In genomic region chr6:136050346-136050745, GRCm38 (mm10) we compare ENCODE assay signal across 20 mouse cellular contexts.
DNase-seq lines count a peak whose midpoint lies in the region; ATAC-seq and TF ChIP-seq lines count a peak whose summit lies in the region.
"Had no signal": no experiment of that assay in that cellular context is flagged by ENCODE, and none has a peak within 500 bp of the region (broad histone marks: within the 10 kb centered on the region; RNA-seq: fewer than 3 reads in every experiment).

No protein-coding gene starts in this region.

- H3K9me3 ChIP-seq in heart, embryonic 16.5 days (replicated peaks; ENCODE audit: control insufficient read depth, low read length) = no peaks in the 10 kb centered on the region
- no peaks in the 10 kb centered on the region for H3K9me3 ChIP-seq in heart, embryonic 12.5 days (replicated peaks)
- H3K9me3 ChIP-seq in hindbrain, postnatal 0 days (ENCODE audit: low read length) = no peaks in the 10 kb centered on the region
- H3K9me3 ChIP-seq in hindbrain, embryonic 11.5 days (ENCODE audit: control insufficient read depth, low read length) = no peaks in the 10 kb centered on the region
- H3K9me3 ChIP-seq: embryonic facial prominence, embryonic 10.5 days; heart, embryonic 15.5 days; hindbrain, embryonic 13.5 days had no signal

- H3K36me3 ChIP-seq in heart, embryonic 16.5 days (ENCODE audit: control insufficient read depth, insufficient read depth) = no peaks in the 10 kb centered on the region
- no peaks in the 10 kb centered on the region for H3K36me3 ChIP-seq in heart, embryonic 12.5 days
- H3K36me3 ChIP-seq in hindbrain, postnatal 0 days (ENCODE audit: insufficient read depth, low read length) = no peaks in the 10 kb centered on the region
- no peaks in the 10 kb centered on the region for H3K36me3 ChIP-seq in hindbrain, embryonic 11.5 days (ENCODE audit: control insufficient read depth, insufficient read depth, low read length)
- H3K36me3 ChIP-seq: embryonic facial prominence, embryonic 10.5 days; heart, embryonic 15.5 days; hindbrain, embryonic 13.5 days had no signal

- no peak overlapping the region for H3K4me3 ChIP-seq in heart, embryonic 16.5 days (ENCODE audit: low read length)
- no peak overlapping the region for H3K4me3 ChIP-seq in heart, embryonic 12.5 days
- H3K4me3 ChIP-seq in hindbrain, postnatal 0 days (ENCODE audit: low read length) = no peak overlapping the region
- no peak overlapping the region for H3K4me3 ChIP-seq in hindbrain, embryonic 11.5 days (ENCODE audit: low read depth, low read length)
- H3K4me3 ChIP-seq: embryonic facial prominence, embryonic 10.5 days; heart, embryonic 15.5 days; hindbrain, embryonic 13.5 days had no signal

- no peaks in the 10 kb centered on the region for H3K27me3 ChIP-seq in heart, embryonic 16.5 days (ENCODE audit: control insufficient read depth, insufficient read depth, low read length)
- H3K27me3 ChIP-seq in heart, embryonic 12.5 days (replicated peaks) = no peaks in the 10 kb centered on the region
- no peaks in the 10 kb centered on the region for H3K27me3 ChIP-seq in hindbrain, postnatal 0 days (ENCODE audit: insufficient read depth, low read length)
- H3K27me3 ChIP-seq in hindbrain, embryonic 11.5 days (ENCODE audit: control insufficient read depth, insufficient read depth, low read length) = no peaks in the 10 kb centered on the region
- H3K27me3 ChIP-seq: heart, embryonic 15.5 days; hindbrain, embryonic 13.5 days had no signal

- H3K9ac ChIP-seq in heart, embryonic 16.5 days (ENCODE audit: low read length) = no peak overlapping the region
- no peak overlapping the region for H3K9ac ChIP-seq in heart, embryonic 12.5 days
- no peak overlapping the region for H3K9ac ChIP-seq in hindbrain, postnatal 0 days (replicated peaks; ENCODE audit: low read length)
- no peak overlapping the region for H3K9ac ChIP-seq in hindbrain, embryonic 11.5 days (ENCODE audit: low read depth, low read length)
- H3K9ac ChIP-seq: forebrain, postnatal 0 days; heart, embryonic 15.5 days; hindbrain, embryonic 13.5 days had no signal

- no peaks in the 10 kb centered on the region for H3K4me1 ChIP-seq in heart, embryonic 16.5 days (ENCODE audit: control insufficient read depth, insufficient read depth, low read length)
- no peaks in the 10 kb centered on the region for H3K4me1 ChIP-seq in heart, embryonic 12.5 days (replicated peaks)
- H3K4me1 ChIP-seq in hindbrain, postnatal 0 days (ENCODE audit: insufficient read depth, low read length) = no peaks in the 10 kb centered on the region
- H3K4me1 ChIP-seq in hindbrain, embryonic 11.5 days (replicated peaks; ENCODE audit: control insufficient read depth, insufficient read depth, low read length) = no peaks in the 10 kb centered on the region
- H3K4me1 ChIP-seq: embryonic facial prominence, embryonic 10.5 days; heart, embryonic 15.5 days had no signal

- peak; percentile 41 to 46 for DNase-seq in cerebellum, postnatal 14 days
- DNase-seq in cerebellum, postnatal 4 days (ENCODE audit: low spot score in 2 of 2) = no peak
- DNase-seq in hindbrain, postnatal 0 days (ENCODE audit: low spot score) = peak; percentile 35
- no peak for DNase-seq in hindbrain, embryonic 11.5 days (ENCODE audit: low spot score)
- peak; percentile 35 for DNase-seq in brain, adult 2 months (ENCODE audit: low read depth, low spot score)
- DNase-seq in thymus, postnatal 36 days = no peak
- DNase-seq: adrenal gland, postnatal 14 days; cerebellum, adult 8-10 months; cerebellum, postnatal 36 days; forebrain, postnatal 0 days; gastrocnemius, postnatal 14 days; heart, postnatal 36 days; kidney, adult 11 months; kidney, adult 9 months had no signal

- 35% methylated on average over 4 of the region's 4 CpGs for WGBS in heart, embryonic 16.5 days
- 32% methylated on average over 4 of the region's 4 CpGs for WGBS in heart, embryonic 12.5 days
- WGBS in hindbrain, postnatal 0 days = 50% methylated on average over 4 of the region's 4 CpGs
- 80% methylated on average over 4 of the region's 4 CpGs for WGBS in hindbrain, embryonic 11.5 days

- TF ChIP-seq CTCF in hindbrain, postnatal 0 days (IDR thresholded peaks at IDR 0.05; ENCODE audit: low read depth) = no peak

- no peak overlapping the region for H3K27ac ChIP-seq in heart, embryonic 16.5 days (ENCODE audit: low read length)
- H3K27ac ChIP-seq in heart, embryonic 12.5 days (ENCODE audit: poor library complexity, severe bottlenecking) = no peak overlapping the region
- no peak overlapping the region for H3K27ac ChIP-seq in hindbrain, postnatal 0 days
- no peak overlapping the region for H3K27ac ChIP-seq in hindbrain, embryonic 11.5 days (ENCODE audit: low read depth, low read length)
- H3K27ac ChIP-seq: embryonic facial prominence, embryonic 10.5 days; heart, embryonic 15.5 days; hindbrain, embryonic 13.5 days had no signal

- no peak overlapping the region for H3K4me2 ChIP-seq in heart, embryonic 16.5 days (ENCODE audit: low read depth, low read length)
- no peak overlapping the region for H3K4me2 ChIP-seq in heart, embryonic 12.5 days
- H3K4me2 ChIP-seq in hindbrain, postnatal 0 days (ENCODE audit: low read depth, low read length) = no peak overlapping the region
- H3K4me2 ChIP-seq in hindbrain, embryonic 11.5 days (replicated peaks; ENCODE audit: low read depth, low read length) = no peak overlapping the region
- H3K4me2 ChIP-seq: heart, embryonic 15.5 days; hindbrain, embryonic 13.5 days had no signal

- ATAC-seq in heart, embryonic 16.5 days (replicated peaks; ENCODE audit: extremely low read depth, insufficient read depth, low FRiP score) = peak; percentile 45; the same call in 1 of the 2 replicates
- no peak for ATAC-seq in heart, embryonic 12.5 days (ENCODE audit: insufficient number of reproducible peaks, low FRiP score)
- ATAC-seq in hindbrain, postnatal 0 days = no peak
- no peak for ATAC-seq in hindbrain, embryonic 11.5 days (ENCODE audit: low FRiP score)
- ATAC-seq: activated CD4-positive, CD25-positive, alpha-beta regulatory T cell, adult 4 months; forebrain, postnatal 0 days had no signal

Comparison
In these comparisons a context has a peak if more than half of its experiments do, and no peak if none do; other contexts are left out.
1. DNase-seq: peak in cerebellum, postnatal 14 days (2 of 2), hindbrain, postnatal 0 days (single experiment) and brain, adult 2 months (single experiment); none in cerebellum, postnatal 4 days (0 of 2), hindbrain, embryonic 11.5 days (single experiment) and thymus, postnatal 36 days (0 of 2).